Mouse (Mus musculus): ENCODE measurements around the gene Fbxo8. TPM values are rescaled to one million over a fixed set of nuclear protein-coding genes. Genes with fewer than 3 reads are reported as not detected.

Fbxo8 gene
- total and polyA plus RNA-seq, 3 experiments, result 14.8 to 47.0 (median 28.1) TPM

DNA sequence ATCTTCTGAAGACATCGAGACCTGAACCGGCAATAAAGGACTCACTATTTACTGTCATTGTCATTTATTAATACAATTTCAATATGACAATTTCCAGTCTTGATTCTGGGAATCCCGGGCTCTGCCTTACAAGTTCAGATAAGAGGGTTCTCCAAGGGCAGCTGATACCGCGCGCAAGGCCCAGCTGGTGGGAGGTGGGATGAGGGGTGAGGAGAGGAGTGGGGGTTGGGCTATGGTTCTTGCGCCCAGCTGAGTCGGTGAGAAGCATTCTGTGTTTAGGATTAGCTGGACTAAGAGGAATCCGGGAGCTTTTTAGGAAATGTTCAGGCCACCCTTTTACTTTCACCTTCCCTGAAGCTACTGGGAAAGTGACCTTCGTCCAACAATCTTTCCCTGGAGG is 69.8 kb downstream of the Fbxo8 start:
- H3K79me2 ChIP-seq (replicated peaks; ENCODE audit: control insufficient read depth, extremely low read depth, insufficient read depth, poor library complexity, severe bottlenecking), result no peaks in the 10 kb centered on the region
- H3K4me2 ChIP-seq (ENCODE audit: insufficient read depth, low read depth, poor library complexity, severe bottlenecking), result no peak overlapping the region
- peaks cover 0 to 13% of the 10 kb centered on the region in 2 experiments; a peak in 2 of 4 replicates for H3K4me1 ChIP-seq (ENCODE audit: control insufficient read depth in 1 of 2, insufficient read depth in 2 of 2)
- no peaks in the 10 kb centered on the region for H3K9me3 ChIP-seq (replicated peaks; ENCODE audit: low read length)
- dilution Hi-C loops (cut with MboI; ENCODE audit: extremely low pct_ligation_motif_present, extremely low pct_unique_long_range_greater_than_20kb, low sequenced_read_pairs), result no loop called here
- no peak overlapping the region for H3K27ac ChIP-seq (ENCODE audit: insufficient read depth, low read depth)
- in situ Hi-C loops (cut with MboI; ENCODE audit: low pct_ligation_motif_present, low pct_unique_long_range_greater_than_20kb, low sequenced_read_pairs), result no loop called here
- no peaks in the 10 kb centered on the region for H3K36me3 ChIP-seq (replicated peaks in 1 of 2; ENCODE audit: control insufficient read depth in 1 of 2, insufficient read depth in 1 of 2, low read length in 1 of 2)
- H3K4me3 ChIP-seq (replicated peaks in 1 of 3; ENCODE audit: low read depth in 2 of 3, low read length in 2 of 3, poor library complexity in 1 of 3), result no peak overlapping the region
- TF ChIP-seq MEF2A (IDR thresholded peaks at IDR 0.05; ENCODE audit: borderline replicate concordance, low read depth, low read length) (no peak), PAX5 (IDR thresholded peaks at IDR 0.05; ENCODE audit: low read length) (no peak), ETS1 (conservative IDR thresholded peaks at IDR 0.05; ENCODE audit: low read depth, low read length) (no peak), KAT2A (IDR thresholded peaks at IDR 0.05; ENCODE audit: insufficient replicate concordance, low read length) (no peak), CTCF (conservative IDR thresholded peaks at IDR 0.05 in 1 of 2, IDR thresholded peaks at IDR 0.05 in 1 of 2; ENCODE audit: low read depth in 2 of 2, low read length in 2 of 2) (no peak)
- DNase-seq (ENCODE audit: extremely low read depth), result no peak
- H3K9ac ChIP-seq (ENCODE audit: insufficient read depth, low read depth), result no peak overlapping the region
- H3K27me3 ChIP-seq (replicated peaks), result no peaks in the 10 kb centered on the region

DNA sequence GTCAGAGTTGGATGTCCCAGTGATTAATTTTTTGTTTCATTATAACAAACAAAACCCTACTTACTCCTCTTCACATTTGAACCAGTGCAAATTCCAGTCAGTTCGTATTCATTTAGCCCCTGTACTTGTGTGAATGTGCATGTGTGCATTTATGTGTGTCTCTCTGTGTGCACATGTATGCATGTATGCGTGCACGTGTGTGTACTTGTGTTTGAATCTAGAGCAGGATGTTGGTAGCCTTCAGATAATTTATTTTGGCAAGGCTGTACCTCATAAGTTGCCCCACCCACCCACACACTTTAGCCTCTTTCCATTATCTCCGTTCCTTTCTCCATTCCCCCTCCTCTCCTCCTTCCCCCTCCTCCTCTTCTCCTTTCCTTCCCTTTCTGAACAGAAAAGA is 70.2 kb downstream of the Fbxo8 start:
- TF ChIP-seq PAX5 (IDR thresholded peaks at IDR 0.05; ENCODE audit: low read length) (no peak), GABPA (IDR thresholded peaks at IDR 0.05; ENCODE audit: insufficient replicate concordance, low read depth, low read length) (no peak), MAFK (IDR thresholded peaks at IDR 0.05; ENCODE audit: insufficient replicate concordance, low read length) (no peak), POLR2A (IDR thresholded peaks at IDR 0.05; ENCODE audit: low read depth, low read length) (no peak), TCF12 (IDR thresholded peaks at IDR 0.05; ENCODE audit: low read depth, low read length) (no peak)
- Histone ChIP-seq H3K4me2 (ENCODE audit: insufficient read depth, low read depth, poor library complexity, severe bottlenecking) (no peak overlapping the region), H3K9me3 (replicated peaks; ENCODE audit: low read length) (no peaks in the 10 kb centered on the region), H3K27me3 (replicated peaks) (no peaks in the 10 kb centered on the region), H3K9ac (ENCODE audit: insufficient read depth, low read depth) (no peak overlapping the region), H3K4me1 (ENCODE audit: control insufficient read depth in 1 of 2, insufficient read depth in 2 of 2) (peaks cover 0 to 13% of the 10 kb centered on the region in 2 experiments; a peak in 2 of 4 replicates), H3K79me2 (replicated peaks; ENCODE audit: control insufficient read depth, extremely low read depth, insufficient read depth, poor library complexity, severe bottlenecking) (no peaks in the 10 kb centered on the region), H3K27ac (ENCODE audit: insufficient read depth, low read depth) (no peak overlapping the region), H3K36me3 (replicated peaks in 1 of 2; ENCODE audit: control insufficient read depth in 1 of 2, insufficient read depth in 1 of 2, low read length in 1 of 2) (no peaks in the 10 kb centered on the region), H3K4me3 (replicated peaks in 1 of 3; ENCODE audit: low read depth in 2 of 3, low read length in 2 of 3, poor library complexity in 1 of 3) (no peak overlapping the region)
- dilution Hi-C loops (cut with MboI; ENCODE audit: extremely low pct_ligation_motif_present, extremely low pct_unique_long_range_greater_than_20kb, low sequenced_read_pairs), result no loop called here
- no peak for DNase-seq (ENCODE audit: extremely low read depth)
- in situ Hi-C loops (cut with MboI; ENCODE audit: low pct_ligation_motif_present, low pct_unique_long_range_greater_than_20kb, low sequenced_read_pairs), result no loop called here

DNA sequence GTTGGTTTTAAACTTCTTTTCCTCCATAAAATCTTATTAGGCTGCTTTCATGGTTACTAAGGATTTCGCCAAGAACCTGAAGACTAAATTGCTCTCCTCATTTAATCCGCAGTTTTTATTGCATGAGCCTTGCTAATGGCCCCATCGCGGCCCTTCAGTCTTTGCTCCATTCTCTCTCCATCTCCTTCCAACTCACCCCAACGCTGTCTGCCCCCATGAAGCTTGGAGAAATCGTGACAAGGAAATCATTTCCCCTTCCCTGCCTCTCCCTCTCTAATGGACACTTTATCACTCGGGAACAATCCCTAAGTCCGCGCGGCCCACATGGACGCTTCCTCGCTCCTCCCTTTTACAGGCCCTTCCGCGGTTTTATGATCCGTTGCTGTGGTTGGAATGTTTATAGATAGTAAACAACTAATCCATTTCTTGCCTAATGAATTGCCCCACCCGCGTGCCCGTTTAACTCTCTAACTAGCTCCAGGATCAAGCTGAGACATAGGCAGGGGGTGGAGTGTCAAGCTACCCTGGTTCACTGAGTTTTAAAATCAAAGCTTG is 71.7 kb downstream of the Fbxo8 start:
- no peak overlapping the region for H3K9ac ChIP-seq (ENCODE audit: insufficient read depth, low read depth)
- TF ChIP-seq TCF12 (IDR thresholded peaks at IDR 0.05; ENCODE audit: low read depth, low read length) (no peak), JUN (IDR thresholded peaks at IDR 0.05; ENCODE audit: insufficient read depth, low read depth, low read length) (no peak), TBP (conservative IDR thresholded peaks at IDR 0.05; ENCODE audit: low read depth, low read length) (no peak), ZNF384 (IDR thresholded peaks at IDR 0.05; ENCODE audit: low read depth, low read length) (no peak), POLR2AphosphoS2 (IDR thresholded peaks at IDR 0.05; ENCODE audit: low read depth, low read length) (no peak), ETS1 (conservative IDR thresholded peaks at IDR 0.05; ENCODE audit: low read depth, low read length) (no peak), IRF4 (IDR thresholded peaks at IDR 0.05; ENCODE audit: low read depth, low read length) (no peak), BHLHE40 (IDR thresholded peaks at IDR 0.05; ENCODE audit: low read depth, low read length) (no peak)
- H3K79me2 ChIP-seq (replicated peaks; ENCODE audit: control insufficient read depth, extremely low read depth, insufficient read depth, poor library complexity, severe bottlenecking), result no peaks in the 10 kb centered on the region
- no peak overlapping the region for H3K4me3 ChIP-seq (replicated peaks in 1 of 3; ENCODE audit: low read depth in 2 of 3, low read length in 2 of 3, poor library complexity in 1 of 3)
- no peak for DNase-seq (ENCODE audit: extremely low read depth)
- dilution Hi-C loops (cut with MboI; ENCODE audit: extremely low pct_ligation_motif_present, extremely low pct_unique_long_range_greater_than_20kb, low sequenced_read_pairs), result no loop called here
- H3K36me3 ChIP-seq (replicated peaks in 1 of 2; ENCODE audit: control insufficient read depth in 1 of 2, insufficient read depth in 1 of 2, low read length in 1 of 2), result no peaks in the 10 kb centered on the region
- peaks cover 2 to 4% of the 10 kb centered on the region in 2 experiments; a peak in 2 of 4 replicates for H3K4me1 ChIP-seq (ENCODE audit: control insufficient read depth in 1 of 2, insufficient read depth in 2 of 2)
- no peak overlapping the region for H3K27ac ChIP-seq (ENCODE audit: insufficient read depth, low read depth)
- no peaks in the 10 kb centered on the region for H3K9me3 ChIP-seq (replicated peaks; ENCODE audit: low read length)
- in situ Hi-C loops (cut with MboI; ENCODE audit: low pct_ligation_motif_present, low pct_unique_long_range_greater_than_20kb, low sequenced_read_pairs), result no loop called here
- no peak overlapping the region for H3K4me2 ChIP-seq (ENCODE audit: insufficient read depth, low read depth, poor library complexity, severe bottlenecking)
- no peaks in the 10 kb centered on the region for H3K27me3 ChIP-seq (replicated peaks)
